Mouse (Mus musculus): ENCODE results near the gene Plcb1.

DNA sequence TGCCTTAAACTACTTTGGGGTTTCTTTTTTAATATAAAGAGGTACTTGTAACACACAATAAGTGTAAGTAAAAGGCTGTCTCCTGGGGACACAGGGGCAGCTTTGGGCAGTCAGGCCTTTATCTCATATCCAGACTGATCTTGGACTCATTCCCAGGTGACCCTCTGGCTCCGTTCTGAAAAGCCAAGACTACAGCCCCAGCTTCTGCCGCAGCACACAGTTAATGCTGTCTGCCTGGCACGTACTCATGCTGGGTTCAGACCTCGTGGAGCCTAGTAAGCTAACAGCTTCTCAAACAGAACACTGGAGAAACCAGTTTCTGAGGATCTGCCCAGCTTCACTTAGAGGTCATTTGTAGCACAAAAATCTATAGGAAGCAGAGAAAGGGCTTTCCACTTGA, 682.0 kb downstream of the Plcb1 start:
- TF ChIP-seq POLR2A (IDR thresholded peaks at IDR 0.05; ENCODE audit: low read depth, low read length), result no peak
- TF ChIP-seq CTCF (IDR thresholded peaks at IDR 0.05; ENCODE audit: extremely low read depth, insufficient read length, insufficient replicate concordance, low read depth, low read length), result no peak
